Mouse (Mus musculus) lung, postnatal 0 days (tissue): ENCODE measurements at regions not wholly inside any gene's neighbourhood (a gene's known extent, or its start where the extent isn't known, plus 50 kb on each side); places are given as distances from the start of the nearest gene placed in this dataset.

Experiments
- ATAC-seq: fragments of 200-750 bp; cut with Nextera tagmentation; 2 replicates; pipeline ENCODE4 v1.8.0; 2017; ENCODE audit warnings: moderate library complexity
- DNase-seq: peaks from one replicate; pipeline ENCODE4 v3.0.0-alpha.2; 2016; ENCODE audit warnings: low spot score
- H3K27ac ChIP-seq: fragments of 300-500 bp; sonication (generic); 2 replicates; pipeline ENCODE4 v1.5.1; 2014; ENCODE audit warnings: antibody characterized with exemption, mild to moderate bottlenecking, low read length, mixed read lengths
- H3K27me3 ChIP-seq: fragments of 300-500 bp; sonication (generic); replicated peaks from 2 replicates; pipeline ENCODE4 v1.6.1; 2014; ENCODE audit warnings: low read length, mixed read lengths; ENCODE audit not compliant: insufficient read depth
- H3K36me3 ChIP-seq: fragments of 300-500 bp; sonication (generic); 2 replicates; pipeline ENCODE4 v1.6.1; 2014; ENCODE audit warnings: low read length, mixed read lengths; ENCODE audit not compliant: insufficient read depth
- H3K4me1 ChIP-seq: fragments of 300-500 bp; sonication (generic); 2 replicates; pipeline ENCODE4 v1.6.1; 2014; ENCODE audit warnings: antibody characterized with exemption, low read depth, low read length, mixed read lengths; ENCODE audit not compliant: insufficient read depth
- H3K4me2 ChIP-seq: fragments of 300-500 bp; sonication (generic); replicated peaks from 2 replicates; pipeline ENCODE4 v1.6.1; 2014; ENCODE audit warnings: low read depth, mild to moderate bottlenecking, low read length, moderate library complexity, mixed read lengths
- H3K4me3 ChIP-seq: fragments of 300-500 bp; sonication (generic); 2 replicates; pipeline ENCODE4 v1.5.1; 2014; ENCODE audit warnings: low read depth, low read length
- H3K9ac ChIP-seq: fragments of 300-500 bp; sonication (generic); replicated peaks from 2 replicates; pipeline ENCODE4 v1.6.1; 2014; ENCODE audit warnings: low read depth, mild to moderate bottlenecking
- H3K9me3 ChIP-seq: fragments of 300-500 bp; sonication (generic); 2 replicates; pipeline ENCODE4 v1.6.1; 2016; ENCODE audit warnings: low read length, mixed read lengths
- CTCF ChIP-seq: IDR thresholded peaks from 2 replicates; pipeline ENCODE4 v1.5.1; 2016; ENCODE audit warnings: antibody characterized with exemption, mild to moderate bottlenecking
- EP300 ChIP-seq: IDR thresholded peaks from 2 replicates; pipeline ENCODE4 v1.6.1; 2016; ENCODE audit warnings: antibody characterized with exemption, mild to moderate bottlenecking, control low read depth
- WGBS: fragments of 180-500 bp; shearing (Covaris S2); extraction: QIAGEN DNeasy Blood & Tissue Kit; methylation state at CpG from one replicate; pipeline ENCODE4 v1.1.7; 2014; 5-methylcytosine and 5-hydroxymethylcytosine counted together

- WGBS = 64% methylated on average over 9 of the region's 9 CpGs
- no peaks in the 10 kb centered on the region for H3K4me1 ChIP-seq
- ATAC-seq = no peak
- peak; percentile 18 for DNase-seq
- H3K9me3 ChIP-seq = no peaks in the 10 kb centered on the region
- TF ChIP-seq EP300 (no peak), CTCF (no peak)
- H3K27ac ChIP-seq = no peak overlapping the region
- H3K4me2 ChIP-seq = no peak overlapping the region
- H3K9ac ChIP-seq = no peak overlapping the region
- H3K27me3 ChIP-seq = no peaks in the 10 kb centered on the region
- no peak overlapping the region for H3K4me3 ChIP-seq
- H3K36me3 ChIP-seq = no peaks in the 10 kb centered on the region
Measured at GRCm38 (mm10) chr15:5446040-5446755, 202.2 kb upstream of the Ptger4 start.

- no peak overlapping the region for H3K9ac ChIP-seq
- no peaks in the 10 kb centered on the region for H3K9me3 ChIP-seq
- no peaks in the 10 kb centered on the region for H3K4me1 ChIP-seq
- 56% methylated on average over 4 of the region's 4 CpGs for WGBS
- DNase-seq (no peak), ATAC-seq (no peak)
- H3K4me2 ChIP-seq = no peak overlapping the region
- no peak overlapping the region for H3K4me3 ChIP-seq
- TF ChIP-seq CTCF (no peak), EP300 (no peak)
- no peak overlapping the region for H3K27ac ChIP-seq
- no peaks in the 10 kb centered on the region for H3K27me3 ChIP-seq
- no peaks in the 10 kb centered on the region for H3K36me3 ChIP-seq
Measured at GRCm38 (mm10) chr15:5446756-5447314, 202.8 kb upstream of the Ptger4 start.

GRCm38 (mm10) chr15:5447707-5448496 lies 203.9 kb upstream of the Ptger4 start:
- DNase-seq (peak; percentile 72), ATAC-seq (peak; percentile 60)
- 80% methylated on average over 2 of the region's 2 CpGs for WGBS
- TF ChIP-seq CTCF (no peak), EP300 (no peak)
- no peak overlapping the region for H3K9ac ChIP-seq
- H3K4me3 ChIP-seq = no peak overlapping the region
- H3K4me1 ChIP-seq = no peaks in the 10 kb centered on the region
- H3K27me3 ChIP-seq = no peaks in the 10 kb centered on the region
- no peak overlapping the region for H3K4me2 ChIP-seq
- H3K36me3 ChIP-seq = no peaks in the 10 kb centered on the region
- H3K9me3 ChIP-seq = no peaks in the 10 kb centered on the region
- H3K27ac ChIP-seq = no peak overlapping the region

- Histone ChIP-seq H3K36me3 (no peaks in the 10 kb centered on the region), H3K4me2 (no peak overlapping the region), H3K4me1 (no peaks in the 10 kb centered on the region), H3K27ac (no peak overlapping the region), H3K9ac (no peak overlapping the region), H3K4me3 (no peak overlapping the region), H3K27me3 (no peaks in the 10 kb centered on the region), H3K9me3 (no peaks in the 10 kb centered on the region)
- no peak for DNase-seq
- WGBS = 75% methylated on average over 3 of the region's 3 CpGs
- no peak for TF ChIP-seq CTCF
- TF ChIP-seq EP300 = no peak
- no peak for ATAC-seq
Measured at GRCm38 (mm10) chr15:5459083-5459482, 215.1 kb upstream of the Ptger4 start.

- H3K4me3 ChIP-seq = no peak overlapping the region
- H3K36me3 ChIP-seq = no peaks in the 10 kb centered on the region
- H3K9ac ChIP-seq = no peak overlapping the region
- ATAC-seq (no peak), DNase-seq (no peak)
- H3K4me2 ChIP-seq = no peak overlapping the region
- no peaks in the 10 kb centered on the region for H3K9me3 ChIP-seq
- H3K27ac ChIP-seq = no peak overlapping the region
- WGBS = 79% methylated on average over 4 of the region's 4 CpGs
- no peaks in the 10 kb centered on the region for H3K4me1 ChIP-seq
- no peaks in the 10 kb centered on the region for H3K27me3 ChIP-seq
- TF ChIP-seq EP300 (no peak), CTCF (no peak)
Measured at GRCm38 (mm10) chr15:5459580-5459979, 215.6 kb upstream of the Ptger4 start.

- Histone ChIP-seq H3K4me2 (no peak overlapping the region), H3K36me3 (no peaks in the 10 kb centered on the region), H3K27ac (no peak overlapping the region), H3K4me1 (no peaks in the 10 kb centered on the region), H3K4me3 (no peak overlapping the region), H3K9me3 (no peaks in the 10 kb centered on the region), H3K27me3 (no peaks in the 10 kb centered on the region), H3K9ac (no peak overlapping the region)
- 69% methylated on average over 3 of the region's 3 CpGs for WGBS
- no peak for ATAC-seq
- DNase-seq = no peak
- TF ChIP-seq EP300 = no peak
- no peak for TF ChIP-seq CTCF
Measured at GRCm38 (mm10) chr15:5462651-5463050, 218.7 kb upstream of the Ptger4 start.
